Mouse (Mus musculus) telencephalon, adult 2 months (tissue): ENCODE data around the gene Armh3.
A peak's percentile ranks its signal among the peaks of the same experiment; 100 is the strongest.

Source experiments
- DNase-seq: peaks from one replicate; pipeline ENCODE4 v3.0.0-alpha.2; 2011; ENCODE audit warnings: low read depth, low spot score

Armh3 gene

DNA sequence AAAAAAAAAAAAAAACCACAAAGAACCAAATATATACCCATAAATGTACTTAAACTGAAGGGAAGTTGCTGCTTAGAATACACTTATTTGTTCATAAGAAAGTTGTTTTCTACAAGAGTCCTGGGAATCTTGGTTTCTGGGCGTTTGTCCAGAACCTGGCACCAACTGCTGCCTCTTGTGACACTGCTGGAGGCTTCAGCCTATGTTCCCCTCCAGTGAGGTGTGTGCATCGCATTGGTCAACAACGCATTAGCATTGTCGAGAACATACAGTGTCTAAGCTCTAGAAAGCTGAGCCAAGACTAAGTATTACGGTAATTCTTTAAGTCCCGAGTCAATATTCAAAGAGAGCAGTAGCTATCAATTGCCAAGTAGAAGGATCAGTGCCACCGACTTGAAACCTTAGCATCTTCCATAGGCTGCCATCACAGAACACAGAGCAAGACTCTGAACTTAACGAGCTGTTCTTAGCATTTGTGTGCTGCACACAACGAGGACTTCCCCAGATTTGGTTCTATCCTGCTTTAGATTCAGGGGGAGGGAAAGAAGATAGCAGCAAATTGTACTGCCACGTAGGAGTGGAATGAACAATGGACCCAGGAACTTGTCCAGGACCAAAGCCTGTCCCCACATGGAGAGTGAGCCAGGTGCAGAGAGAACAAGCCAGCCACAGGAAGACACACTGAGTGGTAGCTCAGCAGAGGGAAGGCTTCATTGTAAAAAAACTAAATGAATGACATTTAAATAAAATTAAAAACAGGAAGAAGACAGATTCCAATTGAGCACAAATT is 86.9 kb downstream of the Armh3 start:
- DNase-seq: no peak

DNA sequence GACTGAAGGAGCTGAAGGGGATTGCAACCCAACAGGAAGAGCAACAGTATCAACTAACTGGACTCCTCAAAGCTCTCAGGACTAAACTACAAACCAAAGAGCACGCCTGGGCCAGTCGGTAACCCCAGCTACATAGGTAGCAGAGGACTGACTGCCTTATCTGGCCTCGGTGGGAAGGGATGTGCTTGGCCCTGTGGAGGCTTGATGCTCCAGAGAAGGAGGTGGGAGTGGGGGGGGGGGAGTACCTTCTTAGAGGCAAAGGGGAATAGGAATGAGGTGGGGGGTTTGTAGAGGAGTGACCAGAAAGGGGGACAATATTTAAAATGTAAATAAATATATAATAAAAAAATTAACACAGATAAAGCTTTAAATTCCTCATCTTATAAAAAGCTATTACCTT is 90.0 kb downstream of the Armh3 start:
- DNase-seq: no peak

GRCm38 (mm10) chr19:45907416-45907815 is 90.9 kb downstream of the Armh3 start:
- DNase-seq: no peak

- DNase-seq: no peak
These were observed 94.4 kb downstream of the Armh3 start for GRCm38 (mm10) chr19:45903861-45904260.

DNA sequence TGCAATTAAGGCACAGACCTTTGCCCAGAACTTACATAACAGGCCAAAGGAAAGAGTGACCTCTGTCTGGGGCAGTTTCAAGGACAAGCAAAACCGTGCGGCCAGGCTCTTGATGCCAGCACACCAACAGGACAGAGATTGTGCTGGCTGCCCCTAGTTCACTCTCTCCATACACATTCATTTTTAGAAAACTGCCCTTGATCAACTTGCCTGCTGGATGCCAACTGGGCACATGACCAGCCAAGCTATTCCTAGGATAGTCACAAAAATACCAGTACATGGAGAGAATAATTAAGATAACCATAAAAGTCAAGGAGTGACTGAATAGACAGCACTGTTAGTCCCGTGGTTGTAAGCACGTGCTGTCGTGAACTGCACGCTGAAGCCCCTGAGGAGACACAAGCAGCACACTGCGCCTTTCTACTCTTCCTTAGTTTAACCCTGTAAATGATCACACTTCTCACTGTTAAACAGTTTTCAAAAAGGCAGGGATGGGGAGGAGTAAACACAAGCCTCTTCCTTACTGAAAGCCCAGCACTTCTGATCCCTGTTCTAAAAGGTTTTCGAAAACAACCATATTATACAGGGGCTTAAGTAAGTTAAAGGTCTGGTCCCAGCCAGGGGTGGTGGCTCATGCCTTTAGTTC is 95.8 kb downstream of the Armh3 start:
- DNase-seq: no peak

DNA sequence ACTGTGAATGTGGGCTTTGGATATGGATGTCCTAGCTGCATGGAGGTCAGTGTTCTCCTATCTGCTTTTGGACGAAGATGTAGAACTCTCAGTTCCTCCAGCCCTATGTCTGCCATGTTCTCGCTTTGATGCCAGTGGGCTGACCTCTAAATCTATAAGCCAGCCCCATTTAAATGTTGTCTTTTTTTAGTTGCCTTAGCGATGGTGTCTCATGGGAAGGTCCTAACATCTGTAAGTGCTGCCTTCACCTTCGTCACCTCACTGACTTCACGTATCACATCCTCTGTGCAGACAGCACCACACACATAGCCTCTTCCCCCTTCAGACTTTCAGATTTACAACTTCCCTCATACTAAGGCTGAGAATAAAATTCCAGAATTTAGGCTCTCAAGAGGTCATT is 97.5 kb downstream of the Armh3 start:
- no peak for DNase-seq

DNA sequence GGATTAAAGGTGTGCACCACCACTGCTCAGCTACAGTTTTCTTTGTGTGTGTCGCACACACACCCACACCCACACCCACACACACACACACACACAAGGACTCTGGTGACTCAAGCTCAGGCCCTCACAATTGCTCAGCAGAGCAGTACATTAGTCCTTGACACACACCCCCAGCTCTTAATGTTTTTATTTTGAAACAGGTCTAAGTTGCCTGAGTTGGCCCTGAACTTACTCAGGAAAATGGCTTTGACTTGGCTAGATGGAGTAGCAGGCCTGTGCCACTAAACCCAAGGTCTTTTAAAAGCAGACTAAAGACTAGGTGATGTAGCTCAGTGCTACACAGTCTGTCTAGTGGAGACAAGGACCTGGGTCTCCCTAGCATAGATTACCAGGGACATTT is 102.6 kb downstream of the Armh3 start:
- no peak for DNase-seq

GRCm38 (mm10) chr19:45882056-45882455 is 116.2 kb downstream of the Armh3 start:
- no peak for DNase-seq

DNA sequence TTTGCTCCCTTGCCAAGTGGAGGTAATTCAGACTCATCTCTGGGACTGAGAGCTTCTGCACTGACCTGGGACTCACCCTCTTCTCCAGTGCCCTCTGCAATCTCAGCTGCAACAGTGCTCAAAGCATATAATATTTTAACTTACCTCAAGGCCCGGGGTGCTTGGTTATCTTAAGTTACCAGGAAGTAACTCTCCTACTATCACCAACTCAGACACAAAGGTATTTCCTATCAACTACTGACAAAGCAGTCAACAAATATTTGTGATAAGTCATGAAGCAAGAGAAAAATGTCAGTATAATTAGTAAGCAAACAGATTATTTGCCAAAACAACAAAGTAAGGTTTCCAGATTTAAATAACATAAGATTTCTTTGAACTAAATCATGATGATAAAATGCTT is 125.0 kb downstream of the Armh3 start:
- no peak for DNase-seq

GRCm38 (mm10) chr19:45855284-45855920 is 142.9 kb downstream of the Armh3 start:
- no peak for DNase-seq

- DNase-seq: no peak
These were observed 143.8 kb downstream of the Armh3 start for GRCm38 (mm10) chr19:45854521-45854920.

DNA sequence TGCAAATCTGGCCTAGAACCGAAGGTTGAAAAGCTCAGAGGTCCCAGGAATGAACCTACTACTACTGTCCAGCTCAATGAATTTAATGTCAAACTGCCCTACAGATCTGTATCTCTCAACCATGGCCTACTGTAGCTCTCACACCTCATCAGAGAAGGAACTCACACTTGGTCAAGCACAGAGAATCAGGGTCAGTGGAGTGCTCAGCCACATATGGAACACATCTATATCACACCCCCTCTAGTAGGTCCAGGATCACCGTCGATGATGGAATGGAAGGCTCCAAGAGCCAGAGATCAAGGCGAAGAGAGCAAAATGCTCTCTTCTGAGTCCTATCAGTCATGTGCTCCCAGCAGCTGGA is 150.6 kb downstream of the Armh3 start:
- no peak for DNase-seq

DNA sequence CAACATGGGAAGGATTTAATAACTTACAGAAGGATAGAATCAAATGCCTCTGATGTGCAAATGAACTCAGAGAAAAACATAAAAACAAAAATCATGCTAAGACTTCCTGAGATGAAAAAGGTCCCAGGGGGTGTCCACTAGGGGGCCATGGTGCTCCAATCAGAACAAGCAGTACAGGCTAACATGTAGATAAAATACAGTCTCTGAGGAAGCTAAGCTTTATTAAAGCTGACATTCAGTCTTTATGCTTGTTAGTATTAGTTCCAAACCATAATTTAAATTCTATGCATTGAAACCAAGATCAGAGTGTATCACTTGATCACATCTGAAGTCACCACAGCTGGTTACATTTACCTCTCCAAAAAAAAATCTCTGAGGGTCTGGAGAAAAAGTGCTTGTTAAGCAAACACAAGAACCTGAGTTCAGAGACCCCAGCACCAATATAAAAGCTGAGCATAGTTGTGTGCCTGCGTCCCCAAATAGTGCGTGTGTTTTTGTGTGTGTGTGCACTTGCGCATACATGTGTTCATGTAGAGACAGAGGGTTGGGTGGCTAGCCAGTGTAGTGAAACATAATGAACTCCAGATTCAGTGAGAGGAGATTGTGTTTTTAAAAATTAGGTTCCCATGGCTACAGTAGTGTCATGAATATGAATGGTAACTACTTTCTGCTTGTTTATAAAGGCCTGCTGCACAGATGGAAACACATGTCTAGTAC is 151.1 kb downstream of the Armh3 start:
- DNase-seq: no peak

- no peak for DNase-seq
These were observed 154.1 kb downstream of the Armh3 start for GRCm38 (mm10) chr19:45844209-45844608.

DNA sequence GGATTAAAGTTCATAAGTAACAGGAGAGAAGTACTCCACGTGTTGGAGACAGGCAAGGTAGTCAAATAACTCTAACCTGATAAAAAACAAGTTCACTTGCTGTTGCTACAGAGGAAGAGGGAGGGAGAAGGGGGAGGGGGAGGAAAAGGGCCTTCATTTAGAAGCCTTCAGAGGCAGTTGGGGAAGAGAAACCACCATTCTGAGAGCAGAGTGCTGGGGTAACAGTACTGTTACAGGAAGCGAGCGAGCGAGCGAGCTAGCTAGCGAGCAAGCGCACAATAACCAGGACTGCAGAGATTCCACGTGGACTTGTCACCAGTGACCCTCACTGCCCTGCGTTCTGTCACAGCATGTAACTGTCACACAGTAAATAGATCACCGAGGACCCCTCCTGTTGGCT is 154.9 kb downstream of the Armh3 start:
- peak; percentile 57 for DNase-seq

DNA sequence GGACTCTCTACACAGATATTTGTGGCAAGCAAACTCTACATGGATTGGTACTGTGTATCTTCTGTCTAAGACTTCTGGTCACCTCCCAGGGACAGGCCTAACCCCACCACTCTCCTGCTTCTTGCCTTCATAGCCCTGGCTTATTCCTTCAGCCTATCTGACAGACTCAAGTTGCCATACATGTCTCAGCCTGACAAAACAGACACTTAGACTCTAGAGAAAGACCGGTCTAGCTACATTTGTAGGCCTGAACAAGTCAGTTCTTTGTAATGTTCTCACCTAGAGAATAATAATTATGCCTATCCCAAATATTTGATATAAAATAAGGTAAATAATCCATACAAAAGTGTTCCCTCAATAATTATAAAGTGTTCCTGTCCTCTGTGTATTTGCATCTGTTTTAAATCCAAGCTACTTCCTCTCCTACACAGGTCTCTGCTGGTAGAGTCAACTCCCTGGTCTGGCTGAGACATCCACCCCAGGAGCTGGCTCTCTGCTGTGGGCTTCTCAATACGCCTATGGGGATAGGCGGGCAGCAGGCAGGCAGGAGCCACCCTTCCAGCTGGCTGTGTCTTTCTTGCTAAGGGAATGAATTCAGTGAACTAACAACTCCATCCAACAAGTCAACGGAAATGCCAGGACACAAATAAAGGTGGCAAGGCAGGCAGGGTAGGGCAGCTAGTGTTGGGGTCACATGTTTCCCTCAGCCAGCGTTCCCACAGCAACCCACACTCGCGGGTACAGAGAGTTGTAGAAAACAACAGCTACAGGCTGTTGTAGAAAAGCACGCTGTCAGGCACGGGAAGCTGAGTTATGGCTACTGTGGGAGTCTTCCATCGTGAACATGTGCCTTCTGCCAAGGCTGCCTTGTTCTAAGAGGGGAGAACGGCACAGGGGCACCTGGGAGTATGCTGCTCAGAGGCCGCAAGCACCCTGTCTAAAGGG is 161.0 kb downstream of the Armh3 start:
- no peak for DNase-seq

- no peak for DNase-seq
These were observed 162.8 kb downstream of the Armh3 start for GRCm38 (mm10) chr19:45835490-45835889.

DNA sequence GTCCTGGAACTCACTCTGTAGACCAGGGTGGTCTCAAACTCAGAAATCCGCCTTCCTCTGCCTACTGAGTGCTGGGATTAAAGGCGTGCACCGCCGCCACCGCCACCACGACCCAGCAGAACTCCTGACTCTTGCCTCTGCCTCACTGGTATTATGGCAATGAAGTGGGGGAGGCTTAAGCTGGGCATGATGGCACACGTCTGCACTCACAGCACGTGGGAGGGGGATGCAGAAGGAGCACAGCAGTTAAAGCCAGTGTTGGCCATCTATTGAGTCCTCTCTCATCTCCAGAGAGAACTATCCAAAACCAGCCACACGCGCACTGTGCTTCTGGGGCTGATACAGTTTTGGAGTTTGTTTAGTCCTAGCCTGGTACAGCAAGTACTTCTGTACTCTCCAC is 164.6 kb downstream of the Armh3 start:
- no peak for DNase-seq

DNA sequence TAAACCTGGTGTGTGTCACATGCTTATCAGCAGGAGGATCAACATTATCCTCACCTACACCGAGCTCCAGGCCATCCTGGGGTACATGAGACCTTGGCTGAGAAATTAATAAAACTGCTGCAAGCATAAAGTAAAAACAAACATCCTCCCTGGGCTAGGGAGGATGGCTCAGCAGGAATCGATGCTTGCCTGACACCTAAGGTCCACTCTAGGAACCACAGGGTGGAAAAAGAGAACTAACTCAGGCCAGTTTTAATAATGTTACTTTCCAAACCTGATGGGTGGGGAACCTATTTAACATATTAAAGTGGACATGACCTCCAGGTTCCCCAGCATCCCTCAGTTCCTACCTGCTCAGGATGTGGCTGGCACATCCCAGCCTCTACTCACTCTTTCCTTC is 167.6 kb downstream of the Armh3 start:
- no peak for DNase-seq

DNA sequence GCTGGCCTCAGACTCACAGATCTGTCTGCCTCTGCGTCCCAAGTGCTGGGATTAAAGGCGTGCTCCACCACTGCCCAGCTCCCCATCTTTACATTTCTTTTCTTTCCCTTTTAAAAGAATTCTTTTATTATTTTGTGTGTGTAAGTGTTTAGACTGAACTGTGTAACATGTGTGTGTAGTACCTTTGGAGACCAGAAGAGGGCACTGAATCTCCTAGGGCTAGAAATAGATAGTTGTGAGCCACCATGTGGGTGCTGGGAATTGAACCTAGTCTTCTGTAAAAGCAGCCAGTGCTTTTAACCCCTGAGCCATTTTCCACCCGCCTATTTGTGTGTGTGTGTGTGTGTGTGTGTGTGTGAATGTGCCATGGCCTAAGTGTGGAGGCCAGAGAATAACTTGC is 170.6 kb downstream of the Armh3 start:
- no peak for DNase-seq

DNA sequence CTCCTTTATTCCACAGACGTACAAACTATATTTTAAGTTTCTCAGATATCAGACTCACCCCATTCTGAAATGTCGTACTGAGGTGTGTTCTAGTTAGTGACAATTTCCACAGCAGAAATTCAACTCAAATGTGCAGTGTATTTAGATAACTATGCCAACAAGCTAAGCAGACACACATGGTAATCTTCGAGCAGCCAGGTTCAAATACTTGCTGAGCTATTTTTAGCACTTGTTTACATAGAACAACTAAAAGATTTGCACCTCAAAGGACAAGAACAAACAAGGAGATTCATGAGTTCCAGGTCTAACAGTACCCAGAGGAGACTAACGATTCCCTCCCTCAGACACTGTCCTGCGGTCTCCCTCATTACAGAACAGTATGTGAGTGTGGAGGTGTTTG is 171.2 kb downstream of the Armh3 start:
- DNase-seq: no peak
